Mouse (Mus musculus): Measurements from ENCODE around the gene Pttg1. TPM values are rescaled to one million over a fixed set of nuclear protein-coding genes. Genes with fewer than 3 reads are reported as not detected.

Pttg1 gene
- polyA plus RNA-seq, 1 experiment from 2014 or later, result 98.6 TPM

DNA sequence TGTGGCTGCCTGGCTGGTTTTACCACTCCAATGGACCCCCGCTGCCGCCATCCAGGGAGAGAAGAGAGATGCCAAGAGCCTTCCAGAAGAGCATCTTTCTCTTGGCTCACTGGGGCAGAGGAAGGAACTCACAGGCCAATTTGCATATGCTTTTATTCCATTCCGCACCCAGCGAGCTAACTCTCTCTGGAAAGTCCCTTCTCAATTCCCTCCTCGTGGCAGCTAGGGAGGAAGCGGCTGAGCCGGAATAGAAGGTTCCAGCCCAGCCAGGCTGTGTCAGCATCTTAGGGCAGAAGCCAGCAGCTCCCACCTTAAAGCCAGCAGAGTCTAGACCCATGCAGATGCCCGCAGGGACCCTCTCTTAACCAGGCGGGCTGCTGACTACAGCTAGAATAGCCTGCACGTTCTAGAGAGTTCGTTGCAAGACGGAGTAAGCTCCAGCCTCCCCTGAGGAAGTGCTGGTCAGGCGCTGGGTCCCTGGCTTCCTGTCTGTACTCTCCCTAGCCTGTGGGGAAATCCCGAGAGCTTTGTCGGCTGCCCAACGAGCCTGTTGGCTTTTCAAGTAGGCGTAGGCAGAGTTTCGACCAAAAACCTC lies 40.9 kb downstream of the Pttg1 start:
- Histone ChIP-seq H3K27me3 (ENCODE audit: control insufficient read depth, insufficient read depth, low read depth, low read length) (no peaks in the 10 kb centered on the region), H3K27ac (ENCODE audit: low read length) (peak overlapping the region; percentile 81), H3K4me1 (replicated peaks; ENCODE audit: control insufficient read depth, insufficient read depth, low read length) (peaks cover 4% of the 10 kb centered on the region; the same call in 1 of the 2 replicates), H3K9ac (ENCODE audit: low read length) (peak overlapping the region; percentile 55), H3K36me3 (ENCODE audit: control insufficient read depth, insufficient read depth, low read length) (no peaks in the 10 kb centered on the region), H3K9me3 (ENCODE audit: control insufficient read depth, low read length) (no peaks in the 10 kb centered on the region), H3K4me2 (ENCODE audit: low read depth, low read length) (peak overlapping the region; percentile 56), H3K4me3 (ENCODE audit: low read length) (peak overlapping the region; percentile 39)
- WGBS, result 2% methylated on average over 18 of the region's 18 CpGs
- peak; percentile 93 for ATAC-seq (ENCODE audit: low read depth)

DNA sequence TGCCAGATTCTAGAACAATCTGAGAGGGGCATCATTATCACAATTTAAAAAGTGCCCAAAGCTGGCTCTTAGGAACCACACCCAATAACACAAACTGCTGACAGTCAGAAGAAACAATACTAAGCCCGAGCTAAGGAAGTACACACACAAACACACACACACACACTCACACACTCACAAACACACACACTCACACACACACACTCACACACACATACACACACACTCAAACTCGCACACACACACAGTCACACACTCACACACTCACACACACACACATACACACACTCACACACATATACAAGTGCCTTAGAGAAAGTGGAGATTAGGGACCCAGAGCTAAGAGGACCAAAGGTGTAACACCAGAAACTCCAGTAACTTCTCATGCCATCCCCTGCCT lies 42.5 kb downstream of the Pttg1 start:
- H3K4me1 ChIP-seq (replicated peaks; ENCODE audit: control insufficient read depth, insufficient read depth, low read length), result peaks cover 4% of the 10 kb centered on the region; the same call in 1 of the 2 replicates
- ATAC-seq (ENCODE audit: low read depth), result no peak
- no peak overlapping the region for H3K4me2 ChIP-seq (ENCODE audit: low read depth, low read length)
- H3K27ac ChIP-seq (ENCODE audit: low read length), result peak overlapping the region; percentile 23; the same call in 1 of the 2 replicates
- no peaks in the 10 kb centered on the region for H3K27me3 ChIP-seq (ENCODE audit: control insufficient read depth, insufficient read depth, low read depth, low read length)
- no peaks in the 10 kb centered on the region for H3K9me3 ChIP-seq (ENCODE audit: control insufficient read depth, low read length)
- H3K9ac ChIP-seq (ENCODE audit: low read length), result 0 out of 2 replicates have a peak overlapping the region, but pooled peaks have one; percentile 21
- peak overlapping the region; percentile 5; the same call in 1 of the 2 replicates for H3K4me3 ChIP-seq (ENCODE audit: low read length)
- H3K36me3 ChIP-seq (ENCODE audit: control insufficient read depth, insufficient read depth, low read length), result no peaks in the 10 kb centered on the region
- 60% methylated on average over 2 of the region's 2 CpGs for WGBS

- no peak overlapping the region for H3K27ac ChIP-seq (ENCODE audit: low read length)
- no peak overlapping the region for H3K4me2 ChIP-seq (ENCODE audit: low read depth, low read length)
- no peaks in the 10 kb centered on the region for H3K36me3 ChIP-seq (ENCODE audit: control insufficient read depth, insufficient read depth, low read length)
- H3K4me3 ChIP-seq (ENCODE audit: low read length), result no peak overlapping the region
- ATAC-seq (ENCODE audit: low read depth), result no peak
- no peaks in the 10 kb centered on the region for H3K27me3 ChIP-seq (ENCODE audit: control insufficient read depth, insufficient read depth, low read depth, low read length)
- H3K9me3 ChIP-seq (ENCODE audit: control insufficient read depth, low read length), result no peaks in the 10 kb centered on the region
- peaks cover 3% of the 10 kb centered on the region; the same call in 1 of the 2 replicates for H3K4me1 ChIP-seq (replicated peaks; ENCODE audit: control insufficient read depth, insufficient read depth, low read length)
- H3K9ac ChIP-seq (ENCODE audit: low read length), result no peak overlapping the region
- WGBS, result 85% methylated on average over 7 of the region's 7 CpGs
Measured at GRCm38 (mm10) chr11:43380901-43381300, 45.1 kb downstream of the Pttg1 start.

GRCm38 (mm10) chr11:43379911-43380485 lies 46.1 kb downstream of the Pttg1 start:
- Histone ChIP-seq H3K4me2 (ENCODE audit: low read depth, low read length) (no peak overlapping the region), H3K9me3 (ENCODE audit: control insufficient read depth, low read length) (no peaks in the 10 kb centered on the region), H3K36me3 (ENCODE audit: control insufficient read depth, insufficient read depth, low read length) (no peaks in the 10 kb centered on the region), H3K9ac (ENCODE audit: low read length) (no peak overlapping the region), H3K27me3 (ENCODE audit: control insufficient read depth, insufficient read depth, low read depth, low read length) (no peaks in the 10 kb centered on the region), H3K4me3 (ENCODE audit: low read length) (no peak overlapping the region), H3K4me1 (replicated peaks; ENCODE audit: control insufficient read depth, insufficient read depth, low read length) (no peaks in the 10 kb centered on the region), H3K27ac (ENCODE audit: low read length) (no peak overlapping the region)
- ATAC-seq (ENCODE audit: low read depth), result no peak
- 79% methylated on average over 11 of the region's 11 CpGs for WGBS

DNA sequence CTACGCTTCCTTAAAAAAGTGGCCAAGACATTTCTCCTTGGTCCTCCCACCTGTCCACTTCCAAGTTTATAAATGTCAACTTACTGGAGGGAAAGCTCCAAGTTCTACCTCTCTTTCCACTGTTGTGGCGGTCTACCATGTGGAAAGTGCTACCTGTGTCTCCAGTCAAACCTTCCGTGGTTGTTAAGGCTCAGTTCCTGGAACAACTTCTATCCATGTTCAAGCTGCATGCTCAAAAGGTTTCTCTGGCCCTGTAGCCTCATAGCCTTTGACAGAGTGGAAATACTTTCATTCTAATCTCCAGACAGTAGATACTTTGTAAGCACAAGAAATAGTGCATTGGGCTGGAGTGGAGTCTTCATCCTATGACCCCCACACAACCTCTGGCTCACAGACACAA lies 46.6 kb downstream of the Pttg1 start:
- Histone ChIP-seq H3K4me1 (replicated peaks; ENCODE audit: control insufficient read depth, insufficient read depth, low read length) (no peaks in the 10 kb centered on the region), H3K27ac (ENCODE audit: low read length) (no peak overlapping the region), H3K9me3 (ENCODE audit: control insufficient read depth, low read length) (no peaks in the 10 kb centered on the region), H3K4me3 (ENCODE audit: low read length) (no peak overlapping the region), H3K9ac (ENCODE audit: low read length) (no peak overlapping the region), H3K4me2 (ENCODE audit: low read depth, low read length) (no peak overlapping the region), H3K27me3 (ENCODE audit: control insufficient read depth, insufficient read depth, low read depth, low read length) (no peaks in the 10 kb centered on the region), H3K36me3 (ENCODE audit: control insufficient read depth, insufficient read depth, low read length) (no peaks in the 10 kb centered on the region)
- 88% methylated on average over 3 of the region's 3 CpGs for WGBS
- ATAC-seq (ENCODE audit: low read depth), result no peak

DNA sequence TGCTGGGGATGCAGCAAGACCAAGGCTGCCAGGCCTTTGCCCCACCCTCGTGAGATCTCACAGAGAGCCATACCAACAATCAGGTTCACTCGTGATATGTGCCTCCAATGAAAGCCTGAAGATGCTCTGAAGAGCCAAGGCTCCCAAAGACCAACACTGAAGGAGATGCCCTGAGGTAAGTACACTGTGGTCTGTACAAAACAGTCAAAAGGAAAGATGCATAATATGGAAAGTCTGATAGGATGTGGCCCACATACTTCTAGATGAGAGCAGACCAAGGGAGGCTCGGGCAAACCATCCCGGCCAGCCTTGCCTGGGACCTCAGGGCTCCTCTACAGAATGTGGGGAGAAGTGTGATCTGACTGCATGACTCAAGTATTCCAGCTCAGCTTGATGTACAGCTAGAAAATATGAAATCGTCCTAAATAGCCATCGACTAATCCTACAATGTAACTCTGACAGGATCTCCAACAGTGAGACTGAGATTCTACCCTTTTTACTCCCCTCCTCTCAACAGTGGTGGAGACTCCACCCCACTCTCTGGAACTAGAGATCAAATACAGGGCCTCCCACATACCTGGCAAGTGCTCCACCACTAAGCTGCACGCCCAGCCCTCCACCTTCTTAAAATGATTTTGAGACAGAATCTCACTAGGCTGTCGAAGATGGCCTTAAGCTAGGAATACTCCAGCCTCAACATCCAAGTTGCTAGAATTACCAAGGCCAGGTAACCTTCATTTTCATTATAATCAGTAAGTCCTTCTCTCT lies 48.8 kb downstream of the Pttg1 start:
- Histone ChIP-seq H3K4me1 (replicated peaks; ENCODE audit: control insufficient read depth, insufficient read depth, low read length) (no peaks in the 10 kb centered on the region), H3K4me2 (ENCODE audit: low read depth, low read length) (no peak overlapping the region), H3K27me3 (ENCODE audit: control insufficient read depth, insufficient read depth, low read depth, low read length) (no peaks in the 10 kb centered on the region), H3K4me3 (ENCODE audit: low read length) (no peak overlapping the region), H3K9me3 (ENCODE audit: control insufficient read depth, low read length) (no peaks in the 10 kb centered on the region), H3K36me3 (ENCODE audit: control insufficient read depth, insufficient read depth, low read length) (no peaks in the 10 kb centered on the region), H3K27ac (ENCODE audit: low read length) (no peak overlapping the region), H3K9ac (ENCODE audit: low read length) (no peak overlapping the region)
- ATAC-seq (ENCODE audit: low read depth), result no peak
- 85% methylated on average over 8 of the region's 8 CpGs for WGBS

DNA sequence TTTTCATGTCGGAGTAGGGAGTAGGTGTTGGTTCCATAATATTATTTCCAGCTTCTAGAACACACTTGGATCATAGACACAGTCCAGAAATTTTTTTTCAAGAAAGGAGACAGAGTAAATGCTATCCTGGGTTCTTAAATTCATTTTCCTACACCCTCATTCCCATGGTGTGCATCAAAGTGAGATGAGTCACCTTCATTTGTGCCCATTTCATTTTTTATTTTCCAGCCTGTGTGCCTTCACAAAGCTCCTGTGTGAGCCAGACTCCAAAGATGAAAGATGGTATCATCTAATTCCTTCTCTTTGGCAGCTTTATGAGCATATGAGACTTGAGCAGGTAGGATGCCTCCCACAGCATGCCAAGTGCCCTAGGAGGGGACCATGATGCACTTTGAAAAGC lies 49.5 kb downstream of the Pttg1 start:
- 76% methylated on average over 1 of the region's 1 CpGs for WGBS
- Histone ChIP-seq H3K27me3 (ENCODE audit: control insufficient read depth, insufficient read depth, low read depth, low read length) (no peaks in the 10 kb centered on the region), H3K9me3 (ENCODE audit: control insufficient read depth, low read length) (no peaks in the 10 kb centered on the region), H3K4me2 (ENCODE audit: low read depth, low read length) (no peak overlapping the region), H3K4me1 (replicated peaks; ENCODE audit: control insufficient read depth, insufficient read depth, low read length) (no peaks in the 10 kb centered on the region), H3K27ac (ENCODE audit: low read length) (no peak overlapping the region), H3K9ac (ENCODE audit: low read length) (no peak overlapping the region), H3K4me3 (ENCODE audit: low read length) (no peak overlapping the region), H3K36me3 (ENCODE audit: control insufficient read depth, insufficient read depth, low read length) (no peaks in the 10 kb centered on the region)
- no peak for ATAC-seq (ENCODE audit: low read depth)

DNA sequence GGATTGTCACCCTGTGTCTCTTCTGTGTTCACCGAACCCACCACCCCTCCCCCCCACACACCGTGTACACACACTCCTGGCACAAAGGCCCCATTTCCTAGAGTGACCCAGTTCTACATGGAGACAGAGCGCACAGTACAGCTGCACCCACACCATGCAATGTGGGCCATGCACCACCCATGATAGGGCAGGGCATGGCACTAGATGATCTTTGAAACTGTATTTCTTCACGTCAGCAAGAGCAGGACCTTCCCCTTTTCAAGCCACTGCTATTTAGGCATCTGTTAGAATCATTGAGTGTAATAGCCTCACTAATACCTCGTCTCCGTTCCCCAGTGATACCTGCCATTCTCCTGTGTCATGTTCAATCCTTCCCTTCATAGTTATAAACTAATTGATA lies 51.1 kb downstream of the Pttg1 start:
- no peak overlapping the region for H3K9ac ChIP-seq (ENCODE audit: low read length)
- no peaks in the 10 kb centered on the region for H3K36me3 ChIP-seq (ENCODE audit: control insufficient read depth, insufficient read depth, low read length)
- H3K27me3 ChIP-seq (ENCODE audit: control insufficient read depth, insufficient read depth, low read depth, low read length), result no peaks in the 10 kb centered on the region
- ATAC-seq (ENCODE audit: low read depth), result no peak
- H3K4me3 ChIP-seq (ENCODE audit: low read length), result no peak overlapping the region
- no peaks in the 10 kb centered on the region for H3K4me1 ChIP-seq (replicated peaks; ENCODE audit: control insufficient read depth, insufficient read depth, low read length)
- WGBS, result 79% methylated on average over 6 of the region's 6 CpGs
- no peaks in the 10 kb centered on the region for H3K9me3 ChIP-seq (ENCODE audit: control insufficient read depth, low read length)
- no peak overlapping the region for H3K27ac ChIP-seq (ENCODE audit: low read length)
- H3K4me2 ChIP-seq (ENCODE audit: low read depth, low read length), result no peak overlapping the region

- 71% methylated on average over 3 of the region's 3 CpGs for WGBS
- Histone ChIP-seq H3K9me3 (ENCODE audit: control insufficient read depth, low read length) (no peaks in the 10 kb centered on the region), H3K4me1 (replicated peaks; ENCODE audit: control insufficient read depth, insufficient read depth, low read length) (no peaks in the 10 kb centered on the region), H3K4me3 (ENCODE audit: low read length) (no peak overlapping the region), H3K4me2 (ENCODE audit: low read depth, low read length) (no peak overlapping the region), H3K9ac (ENCODE audit: low read length) (no peak overlapping the region), H3K27me3 (ENCODE audit: control insufficient read depth, insufficient read depth, low read depth, low read length) (no peaks in the 10 kb centered on the region), H3K27ac (ENCODE audit: low read length) (no peak overlapping the region), H3K36me3 (ENCODE audit: control insufficient read depth, insufficient read depth, low read length) (no peaks in the 10 kb centered on the region)
- ATAC-seq (ENCODE audit: low read depth), result no peak
Measured at GRCm38 (mm10) chr11:43373367-43373766, 52.7 kb downstream of the Pttg1 start.
